7 mouse cellular contexts compared by ENCODE assay signal in the genomic region with DNA sequence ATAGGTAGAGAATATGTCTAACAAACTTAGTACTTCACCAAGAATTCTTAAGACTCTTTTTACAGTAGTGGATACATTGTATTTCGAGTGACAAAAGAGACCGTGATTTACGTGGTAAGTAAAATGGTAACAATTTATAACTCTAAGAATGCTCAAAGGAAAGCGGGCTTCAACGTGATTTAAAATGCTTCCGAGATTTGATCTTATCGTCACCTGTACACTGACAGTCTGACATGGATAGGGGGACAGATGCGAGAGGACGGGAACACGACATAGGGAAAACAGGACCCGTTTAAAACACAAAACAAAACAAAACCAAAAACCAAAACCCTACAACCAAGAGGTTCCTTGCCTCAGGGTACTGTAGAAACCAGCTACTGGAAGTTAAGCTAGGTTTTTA. TPM values are rescaled to one million over a fixed set of nuclear protein-coding genes. Genes with fewer than 3 reads are reported as not detected.
A peak's percentile ranks its signal among the peaks of the same experiment; 100 is the strongest.
DNase-seq lines count a peak whose midpoint lies in the region; ATAC-seq and TF ChIP-seq lines count a peak whose summit lies in the region.

No protein-coding gene starts in this region.

- peak overlapping the region; percentile 72 for H3K9ac ChIP-seq in lung, embryonic 16.5 days (ENCODE audit: low read length)
- peak overlapping the region; percentile 79 for H3K9ac ChIP-seq in limb, embryonic 11.5 days (ENCODE audit: low read length)

- peak overlapping the region; percentile 62 for H3K27ac ChIP-seq in lung, embryonic 16.5 days (ENCODE audit: low read length)
- H3K27ac ChIP-seq in embryonic fibroblast, embryonic 13.5 days (ENCODE audit: insufficient read depth, low read length): no peak overlapping the region
- no peak overlapping the region for H3K27ac ChIP-seq in limb, embryonic 11.5 days (replicated peaks; ENCODE audit: low read depth, low read length)
- no peak overlapping the region for H3K27ac ChIP-seq in olfactory bulb, adult 2 months (ENCODE audit: insufficient read depth, low read depth, low read length)

- TF ChIP-seq CTCF in embryonic fibroblast, embryonic 13.5 days (IDR thresholded peaks at IDR 0.05; ENCODE audit: borderline replicate concordance, insufficient read depth, low read length): no peak
- TF ChIP-seq CTCF in olfactory bulb, adult 2 months (IDR thresholded peaks at IDR 0.05; ENCODE audit: insufficient read depth, low read depth, low read length): no peak

- no peak for TF ChIP-seq POLR2A in embryonic fibroblast, embryonic 13.5 days (IDR thresholded peaks at IDR 0.05; ENCODE audit: low read depth, low read length)
- no peak for TF ChIP-seq POLR2A in olfactory bulb, adult 2 months (IDR thresholded peaks at IDR 0.05; ENCODE audit: insufficient read depth, low read depth, low read length)

- peaks cover 14% of the 10 kb centered on the region for H3K4me1 ChIP-seq in lung, embryonic 16.5 days (replicated peaks; ENCODE audit: control insufficient read depth, insufficient read depth, low read length)
- H3K4me1 ChIP-seq in embryonic fibroblast, embryonic 13.5 days (ENCODE audit: control insufficient read depth, insufficient read depth, low read length): peaks cover 5% of the 10 kb centered on the region; the same call in 1 of the 2 replicates
- H3K4me1 ChIP-seq in limb, embryonic 11.5 days (ENCODE audit: control insufficient read depth, insufficient read depth, low read length): peaks cover 6% of the 10 kb centered on the region
- H3K4me1 ChIP-seq in olfactory bulb, adult 2 months (ENCODE audit: control insufficient read depth, insufficient read depth, low read length): peaks cover 4% of the 10 kb centered on the region

- H3K4me2 ChIP-seq in lung, embryonic 16.5 days (ENCODE audit: low read depth, low read length): peak overlapping the region; percentile 83
- H3K4me2 ChIP-seq in limb, embryonic 11.5 days (ENCODE audit: low read depth, severe bottlenecking): peak overlapping the region; percentile 76

- H3K27me3 ChIP-seq in lung, embryonic 16.5 days (ENCODE audit: control insufficient read depth, insufficient read depth, low read depth, low read length): no peaks in the 10 kb centered on the region
- no peaks in the 10 kb centered on the region for H3K27me3 ChIP-seq in limb, embryonic 11.5 days (ENCODE audit: control insufficient read depth, insufficient read depth, low read length)

- no peaks in the 10 kb centered on the region for H3K9me3 ChIP-seq in lung, embryonic 16.5 days (ENCODE audit: control insufficient read depth, low read length)
- no peaks in the 10 kb centered on the region for H3K9me3 ChIP-seq in limb, embryonic 11.5 days (ENCODE audit: control insufficient read depth, low read length)

- WGBS in lung, embryonic 16.5 days: 21% methylated on average over 11 of the region's 11 CpGs
- WGBS in limb, embryonic 11.5 days: 27% methylated on average over 11 of the region's 11 CpGs
- 12% methylated on average over 11 of the region's 11 CpGs for WGBS in olfactory bulb, adult 2 months

- H3K4me3 ChIP-seq in lung, embryonic 16.5 days (ENCODE audit: low read length): peak overlapping the region; percentile 96
- peak overlapping the region; percentile 77 for H3K4me3 ChIP-seq in embryonic fibroblast, embryonic 13.5 days (ENCODE audit: insufficient read depth, low read length)
- peak overlapping the region; percentile 63 for H3K4me3 ChIP-seq in limb, embryonic 11.5 days (ENCODE audit: low read depth, low read length)
- H3K4me3 ChIP-seq in olfactory bulb, adult 2 months (ENCODE audit: insufficient read depth, low read depth, low read length): peak overlapping the region; percentile 21; the same call in 1 of the 2 replicates

- H3K36me3 ChIP-seq in lung, embryonic 16.5 days (ENCODE audit: control insufficient read depth, insufficient read depth, low read length): peaks cover 26% of the 10 kb centered on the region
- H3K36me3 ChIP-seq in limb, embryonic 11.5 days (ENCODE audit: control insufficient read depth, insufficient read depth, low read length): peaks cover 22% of the 10 kb centered on the region

- no peak for DNase-seq in lung, postnatal 14 days
- DNase-seq in limb, embryonic 11.5 days (ENCODE audit: low spot score): no peak
- no peak for DNase-seq in layer of hippocampus, postnatal 36 days
- no peak for DNase-seq in spleen, adult 12 weeks (ENCODE audit: low spot score)

- ATAC-seq in lung, embryonic 16.5 days (ENCODE audit: low read depth): no peak
- no peak for ATAC-seq in limb, embryonic 11.5 days (ENCODE audit: insufficient number of reproducible peaks, low FRiP score, low TSS enrichment, low read depth)

RNA-seq across cellular contexts. Expression of a gene that starts 0.6 kb away (rescaled TPM):
- 40.8 and 41.7 TPM in 2 replicates for polyA plus RNA-seq in lung, embryonic 16.5 days (2015; fragmentation: Nextera tagmentation; extraction: Ambion mirVana)
- polyA plus RNA-seq in embryonic fibroblast, embryonic 13.5 days (2011; ENCODE audit: insufficient read length, low read depth, missing spikeins): 29.3 and 30.4 TPM in 2 replicates
- 55.2 and 57.8 TPM in 2 replicates for polyA plus RNA-seq in limb, embryonic 11.5 days (2014; fragmentation: Nextera tagmentation; extraction: Ambion mirVana)
- polyA plus RNA-seq in olfactory bulb, adult 2 months (2012; ENCODE audit: insufficient read depth, insufficient read length, low replicate concordance, missing spikeins): not detected in 2 replicates
- 10 to 100 TPM; 52.3 to 60.7 TPM for total RNA-seq in layer of hippocampus, postnatal 36 days (2021)

RNA-seq across cellular contexts. Expression of a gene that starts 0.8 kb away (rescaled TPM):
- 202 and 207 TPM in 2 replicates for polyA plus RNA-seq in lung, embryonic 16.5 days (2015; fragmentation: Nextera tagmentation; extraction: Ambion mirVana)
- 112 and 116 TPM in 2 replicates for polyA plus RNA-seq in embryonic fibroblast, embryonic 13.5 days (2011; ENCODE audit: insufficient read length, low read depth, missing spikeins)
- 266 and 267 TPM in 2 replicates for polyA plus RNA-seq in limb, embryonic 11.5 days (2014; fragmentation: Nextera tagmentation; extraction: Ambion mirVana)
- not detected in 2 replicates for polyA plus RNA-seq in olfactory bulb, adult 2 months (2012; ENCODE audit: insufficient read depth, insufficient read length, low replicate concordance, missing spikeins)
- total RNA-seq in layer of hippocampus, postnatal 36 days (2021): 100 to 1,000 TPM; 198 to 207 TPM

RNA-seq across cellular contexts. Expression of a gene that starts 26.9 kb away (rescaled TPM):
- polyA plus RNA-seq in lung, embryonic 16.5 days (2015; fragmentation: Nextera tagmentation; extraction: Ambion mirVana): 0.55 and 0.57 TPM in 2 replicates
- not detected in 2 replicates for polyA plus RNA-seq in embryonic fibroblast, embryonic 13.5 days (2011; ENCODE audit: insufficient read length, low read depth, missing spikeins)
- polyA plus RNA-seq in limb, embryonic 11.5 days (2014; fragmentation: Nextera tagmentation; extraction: Ambion mirVana): 0.71 and 1.2 TPM in 2 replicates
- polyA plus RNA-seq in olfactory bulb, adult 2 months (2012; ENCODE audit: insufficient read depth, insufficient read length, low replicate concordance, missing spikeins): not detected in 2 replicates
- total RNA-seq in layer of hippocampus, postnatal 36 days (2021): 1 to 10 TPM; 2.6 to 3.7 TPM

RNA-seq across cellular contexts. Expression of a gene that starts 34.1 kb away (rescaled TPM):
- 0.92 and 1.0 TPM in 2 replicates for polyA plus RNA-seq in lung, embryonic 16.5 days (2015; fragmentation: Nextera tagmentation; extraction: Ambion mirVana)
- 0.21 and 0.23 TPM in 2 replicates for polyA plus RNA-seq in embryonic fibroblast, embryonic 13.5 days (2011; ENCODE audit: insufficient read length, low read depth, missing spikeins)
- polyA plus RNA-seq in limb, embryonic 11.5 days (2014; fragmentation: Nextera tagmentation; extraction: Ambion mirVana): 1.1 and 1.6 TPM in 2 replicates
- not detected in 2 replicates for polyA plus RNA-seq in olfactory bulb, adult 2 months (2012; ENCODE audit: insufficient read depth, insufficient read length, low replicate concordance, missing spikeins)
- under 1 TPM in 1 of 2 experiments, not detected in 1; 0.42 TPM for total RNA-seq in layer of hippocampus, postnatal 36 days (2021)

Comparison
In these comparisons a context has a peak if more than half of its experiments do, and no peak if none do; other contexts are left out.
1. H3K4me3 ChIP-seq: peak in every context shown above with its lines; median percentile 96 in lung, embryonic 16.5 days; 77 in embryonic fibroblast, embryonic 13.5 days; 63 in limb, embryonic 11.5 days; 21 in olfactory bulb, adult 2 months.